Mouse (Mus musculus) midbrain, embryonic 16.5 days (tissue): ENCODE data around the gene Nos3. TPM values are rescaled to one million over a fixed set of nuclear protein-coding genes. Genes with fewer than 3 reads are reported as not detected.

Experiments
- ATAC-seq: fragments of 200-750 bp; cut with Nextera tagmentation; 2 replicates; pipeline ENCODE4 v1.8.0; 2017; ENCODE audit warnings: moderate TSS enrichment
- H3K27ac ChIP-seq: fragments of 300-500 bp; sonication (generic); 2 replicates; pipeline ENCODE4 v1.5.1; 2014; ENCODE audit warnings: mild to moderate bottlenecking, low read length, mixed read lengths
- H3K27me3 ChIP-seq: fragments of 300-500 bp; sonication (generic); 2 replicates; pipeline ENCODE4 v1.6.1; 2014; ENCODE audit warnings: low read depth, low read length, mixed read lengths; ENCODE audit not compliant: control insufficient read depth, insufficient read depth
- H3K36me3 ChIP-seq: fragments of 300-500 bp; sonication (generic); 2 replicates; pipeline ENCODE4 v1.6.1; 2014; ENCODE audit warnings: mild to moderate bottlenecking, low read length, moderate library complexity, mixed read lengths; ENCODE audit not compliant: control insufficient read depth, insufficient read depth
- H3K4me1 ChIP-seq: fragments of 300-500 bp; sonication (generic); 2 replicates; pipeline ENCODE4 v1.6.1; 2014; ENCODE audit warnings: mild to moderate bottlenecking, low read length, mixed read lengths; ENCODE audit not compliant: control insufficient read depth, insufficient read depth
- H3K4me2 ChIP-seq: fragments of 300-500 bp; sonication (generic); 2 replicates; pipeline ENCODE4 v1.6.1; 2014; ENCODE audit warnings: mild to moderate bottlenecking, low read length, mixed read lengths
- H3K4me3 ChIP-seq: fragments of 300-500 bp; sonication (generic); 2 replicates; pipeline ENCODE4 v1.5.1; 2014; ENCODE audit warnings: low read depth, mild to moderate bottlenecking, low read length, moderate library complexity, mixed read lengths
- H3K9ac ChIP-seq: fragments of 300-500 bp; sonication (generic); 2 replicates; pipeline ENCODE4 v1.6.1; 2014; ENCODE audit warnings: low read depth, low read length, mixed read lengths
- H3K9me3 ChIP-seq: fragments of 300-500 bp; sonication (generic); replicated peaks from 2 replicates; pipeline ENCODE4 v1.6.1; 2014; ENCODE audit warnings: mild to moderate bottlenecking, low read length, mixed read lengths; ENCODE audit not compliant: control insufficient read depth, poor library complexity, severe bottlenecking
- WGBS: fragments of 180-500 bp; shearing (Covaris S2); extraction: QIAGEN DNeasy Blood & Tissue Kit; methylation state at CpG from one replicate; pipeline ENCODE4 v1.1.7; 2014; 5-methylcytosine and 5-hydroxymethylcytosine counted together
- polyA plus RNA-seq: library from polyadenylated mRNA; unstranded; fragments of >200 nt; fragmentation: Nextera tagmentation; extraction: Ambion mirVana; gene quantifications from 2 replicates; pipeline ENCODE4 v1.2.1, GENCODE M21; 2015

The Nos3 gene
- polyA plus RNA-seq, 1 experiment from 2014 or later = 8.8 TPM

DNA sequence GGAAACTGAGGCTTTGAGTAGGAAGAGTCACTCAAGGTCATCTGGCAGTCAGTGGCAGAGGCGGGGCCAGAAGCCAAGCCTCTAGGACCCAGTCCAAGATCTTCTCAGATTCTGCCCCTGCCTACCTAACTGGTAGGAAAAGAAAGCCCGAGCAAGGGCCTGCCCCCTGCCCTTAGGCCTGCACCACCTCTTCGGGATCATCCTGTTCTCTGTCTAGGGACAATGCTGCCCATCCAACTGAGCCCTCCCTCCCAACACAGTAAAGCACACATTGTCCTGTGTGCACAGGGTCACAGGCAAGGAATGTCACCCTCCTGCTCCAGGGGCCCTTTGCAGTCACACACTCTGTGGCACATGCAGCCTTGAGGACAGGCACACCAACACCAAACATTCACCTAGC, 14.5 kb upstream of the Nos3 start:
- WGBS = 44% methylated on average over 3 of the region's 3 CpGs
- peaks cover 51% of the 10 kb centered on the region for H3K4me1 ChIP-seq
- H3K27me3 ChIP-seq = no peaks in the 10 kb centered on the region
- peak overlapping the region; percentile 78 for H3K4me2 ChIP-seq
- peak overlapping the region; percentile 80 for H3K4me3 ChIP-seq
- no peak for ATAC-seq
- H3K36me3 ChIP-seq = no peaks in the 10 kb centered on the region
- H3K9me3 ChIP-seq = no peaks in the 10 kb centered on the region
- H3K27ac ChIP-seq = no peak overlapping the region
- peak overlapping the region; percentile 85 for H3K9ac ChIP-seq

DNA sequence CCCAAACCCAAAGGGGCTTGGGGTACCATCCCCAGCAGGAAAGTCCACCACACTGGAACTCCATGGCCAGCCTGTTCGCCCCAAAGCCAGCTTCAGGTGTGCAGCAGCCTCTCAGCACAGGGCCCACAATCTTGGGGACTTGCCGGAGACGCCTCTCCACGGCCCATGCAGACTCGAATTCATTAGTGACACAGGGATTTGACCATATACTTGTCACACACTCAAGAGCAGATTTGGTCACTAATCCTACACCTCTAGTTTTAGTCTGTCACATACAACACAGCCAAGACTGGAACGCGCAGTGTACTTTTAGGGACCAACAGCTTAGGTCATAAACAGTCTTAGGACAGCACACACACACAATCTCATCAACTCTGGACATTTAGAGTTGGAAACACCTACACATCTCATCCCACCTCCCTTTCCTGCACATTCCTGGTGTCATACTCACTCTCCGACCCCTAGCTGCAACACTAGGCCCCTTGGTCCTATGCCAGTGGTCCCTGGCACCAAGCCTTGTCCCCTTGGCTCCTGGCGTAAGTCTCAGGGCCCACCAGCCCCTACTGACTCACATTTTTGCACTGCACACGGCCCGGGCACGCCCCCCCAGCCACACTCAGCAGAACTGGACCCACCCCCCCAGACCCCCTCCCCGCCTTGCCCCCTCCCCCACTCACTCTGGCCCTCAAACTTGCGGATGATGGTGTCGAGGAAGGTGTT, 13.9 kb upstream of the Nos3 start:
- Histone ChIP-seq H3K4me1 (peaks cover 47% of the 10 kb centered on the region), H3K4me2 (peak overlapping the region; percentile 78), H3K9me3 (no peaks in the 10 kb centered on the region), H3K36me3 (no peaks in the 10 kb centered on the region), H3K9ac (peak overlapping the region; percentile 85), H3K27ac (peak overlapping the region; percentile 93), H3K4me3 (peak overlapping the region; percentile 80), H3K27me3 (no peaks in the 10 kb centered on the region)
- WGBS = 29% methylated on average over 12 of the region's 15 CpGs
- ATAC-seq = no peak

DNA sequence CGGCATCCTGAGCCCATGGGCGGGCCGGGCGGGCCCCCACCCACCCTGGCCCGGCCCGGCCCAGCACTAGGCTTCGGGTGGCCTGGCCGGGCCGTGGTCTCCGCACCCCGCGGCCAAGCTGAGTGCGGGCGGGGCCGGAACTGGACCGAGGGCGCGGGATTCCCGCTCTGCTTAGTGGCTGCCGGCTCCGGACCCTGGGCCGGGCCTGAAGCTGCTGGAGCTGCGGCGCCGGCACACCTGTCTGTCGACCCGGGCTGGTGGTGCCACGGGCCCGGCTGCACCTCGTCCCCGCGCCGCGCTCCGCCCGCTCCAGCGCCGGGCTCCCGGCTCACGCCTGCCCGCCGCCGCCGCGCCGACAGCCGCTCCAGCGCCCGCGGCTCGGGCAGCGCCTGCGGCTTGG, 13.3 kb upstream of the Nos3 start, which contains the start of gene Kcnh2:
TSS of gene Kcnh2 (minus strand) at position 327 of the 400 bp plus-strand sequence.
- Histone ChIP-seq H3K4me1 (peaks cover 47% of the 10 kb centered on the region), H3K4me3 (peak within 1 kb of the TSS; percentile 80), H3K9me3 (no peaks in the 10 kb centered on the region), H3K27ac (peak within 1 kb of the TSS; percentile 93), H3K27me3 (no peaks in the 10 kb centered on the region), H3K4me2 (peak within 1 kb of the TSS; percentile 78), H3K36me3 (no peaks in the 10 kb centered on the region), H3K9ac (peak within 1 kb of the TSS; percentile 85)
- peak; percentile 55 for ATAC-seq
- WGBS = 0% methylated on average over 44 of the region's 53 CpGs

DNA sequence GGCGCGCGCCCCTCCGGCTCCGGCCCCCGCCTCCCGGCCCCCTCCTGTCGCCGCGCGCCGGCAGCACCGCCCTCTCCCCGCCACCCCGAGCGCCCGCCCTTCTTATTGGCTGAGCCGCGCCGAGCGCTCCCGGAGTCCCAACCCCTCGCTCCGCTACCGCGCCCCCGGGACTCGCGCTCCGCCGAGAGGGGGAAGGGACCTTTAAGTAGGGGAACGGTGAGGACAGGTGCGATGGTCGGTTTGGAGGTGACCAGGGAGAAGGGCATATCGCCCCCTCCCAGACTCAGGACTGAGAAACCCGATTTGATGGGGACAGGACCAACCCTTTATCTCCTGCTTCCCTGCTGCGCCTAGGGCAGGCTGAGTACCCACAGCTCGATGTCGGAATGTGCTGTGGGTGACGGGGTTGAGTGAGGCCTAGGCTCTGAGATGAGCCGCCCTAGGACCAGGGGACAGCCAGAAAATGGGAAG, 12.9 kb upstream of the Nos3 start:
- H3K9ac ChIP-seq = peak overlapping the region; percentile 85
- peak overlapping the region; percentile 78 for H3K4me2 ChIP-seq
- ATAC-seq = peak; percentile 87
- H3K27ac ChIP-seq = peak overlapping the region; percentile 93
- no peaks in the 10 kb centered on the region for H3K9me3 ChIP-seq
- WGBS = 0% methylated on average over 26 of the region's 41 CpGs
- H3K27me3 ChIP-seq = no peaks in the 10 kb centered on the region
- peaks cover 47% of the 10 kb centered on the region for H3K4me1 ChIP-seq
- peak overlapping the region; percentile 80 for H3K4me3 ChIP-seq
- H3K36me3 ChIP-seq = no peaks in the 10 kb centered on the region

DNA sequence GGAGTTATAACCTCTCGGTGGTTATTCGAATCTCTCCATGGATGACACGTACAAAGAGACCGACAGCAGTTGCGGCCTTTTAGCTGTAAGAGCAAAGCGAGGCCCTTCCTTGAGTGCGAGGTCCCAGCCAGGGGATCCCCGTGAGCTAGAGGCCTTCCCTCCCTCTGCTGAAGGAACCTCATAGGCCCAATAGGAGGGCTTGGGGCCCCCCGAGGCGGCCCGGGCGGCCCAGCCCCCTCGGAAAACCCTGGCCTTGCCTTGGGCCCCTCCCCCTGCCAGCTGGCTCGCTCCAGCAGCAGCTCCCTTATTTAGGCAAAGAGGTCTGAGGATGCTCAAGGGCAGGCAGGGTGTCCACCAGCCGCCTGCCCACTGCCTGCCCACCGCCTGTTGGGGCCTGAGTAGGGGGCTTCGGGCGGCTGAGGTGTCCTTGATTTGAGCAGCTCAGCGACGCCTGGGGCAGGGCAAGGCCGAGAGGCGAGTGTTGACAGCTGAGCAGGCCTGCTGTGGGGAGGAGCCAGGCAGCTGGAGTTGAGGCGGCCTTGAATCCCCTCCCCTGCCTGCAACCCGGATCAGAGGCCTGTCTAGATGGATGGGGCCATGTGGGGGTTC, 12.3 kb upstream of the Nos3 start:
- H3K9me3 ChIP-seq = no peaks in the 10 kb centered on the region
- peak overlapping the region; percentile 78 for H3K4me2 ChIP-seq
- ATAC-seq = peak; percentile 30
- WGBS = under 1% methylated on average over 24 of the region's 24 CpGs
- H3K4me3 ChIP-seq = peak overlapping the region; percentile 80
- H3K27ac ChIP-seq = peak overlapping the region; percentile 93
- H3K27me3 ChIP-seq = no peaks in the 10 kb centered on the region
- H3K9ac ChIP-seq = peak overlapping the region; percentile 85
- H3K4me1 ChIP-seq = peaks cover 47% of the 10 kb centered on the region
- no peaks in the 10 kb centered on the region for H3K36me3 ChIP-seq

DNA sequence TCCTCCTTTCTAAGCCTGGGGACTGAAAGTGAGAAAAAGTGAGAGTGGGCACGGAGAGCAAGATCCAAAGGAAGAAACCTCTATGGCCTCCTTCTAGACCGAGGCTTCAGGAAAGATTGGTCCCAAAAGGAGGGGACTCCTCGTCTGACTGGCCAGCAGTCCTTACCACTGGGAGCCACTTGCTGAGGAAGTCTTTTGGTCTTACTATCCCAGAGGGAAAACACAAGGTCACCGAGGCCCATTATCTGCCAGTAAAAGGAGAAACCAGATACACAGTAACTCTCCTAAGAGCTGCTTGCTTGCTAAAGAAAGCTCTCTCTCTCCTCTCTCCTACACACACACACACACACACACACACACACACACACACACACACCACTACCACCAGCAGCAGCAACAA, 11.3 kb upstream of the Nos3 start:
- no peaks in the 10 kb centered on the region for H3K36me3 ChIP-seq

DNA sequence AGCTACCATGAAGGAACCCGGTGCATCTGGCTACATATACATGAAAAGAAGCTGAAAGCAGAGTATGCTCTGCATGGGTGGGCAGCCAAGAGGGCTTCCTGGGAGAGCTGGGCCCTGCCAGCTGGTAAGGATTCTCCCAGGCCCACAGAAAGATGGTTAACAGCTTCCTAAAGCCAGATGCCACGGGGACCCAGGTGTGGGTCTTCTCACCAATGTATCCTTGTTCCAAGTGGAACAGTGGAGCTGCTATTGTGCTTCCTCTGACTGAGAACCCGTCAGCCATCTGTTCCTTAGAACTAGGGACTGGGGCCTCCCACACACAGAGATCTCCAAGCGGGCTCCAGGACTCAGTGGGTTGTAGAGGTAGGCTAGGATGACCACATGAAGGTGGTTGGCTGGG, 7.8 kb upstream of the Nos3 start:
- no peaks in the 10 kb centered on the region for H3K9me3 ChIP-seq
- H3K27me3 ChIP-seq = no peaks in the 10 kb centered on the region
- 54% methylated on average over 4 of the region's 4 CpGs for WGBS
- no peak for ATAC-seq
- no peak overlapping the region for H3K27ac ChIP-seq
- H3K36me3 ChIP-seq = no peaks in the 10 kb centered on the region
- H3K4me2 ChIP-seq = no peak overlapping the region
- H3K9ac ChIP-seq = no peak overlapping the region
- H3K4me1 ChIP-seq = peaks cover 19% of the 10 kb centered on the region
- H3K4me3 ChIP-seq = no peak overlapping the region

More for the DNA sequence above, 11.3 kb upstream of the Nos3 start:
- no peak overlapping the region for H3K4me2 ChIP-seq
- ATAC-seq = no peak
- H3K9ac ChIP-seq = no peak overlapping the region; the same call in 1 of the 2 replicates
- no peaks in the 10 kb centered on the region for H3K9me3 ChIP-seq
- H3K27ac ChIP-seq = no peak overlapping the region
- no peak overlapping the region for H3K4me3 ChIP-seq
- H3K4me1 ChIP-seq = peaks cover 40% of the 10 kb centered on the region
- no peaks in the 10 kb centered on the region for H3K27me3 ChIP-seq
- WGBS = 23% methylated on average over 4 of the region's 4 CpGs

DNA sequence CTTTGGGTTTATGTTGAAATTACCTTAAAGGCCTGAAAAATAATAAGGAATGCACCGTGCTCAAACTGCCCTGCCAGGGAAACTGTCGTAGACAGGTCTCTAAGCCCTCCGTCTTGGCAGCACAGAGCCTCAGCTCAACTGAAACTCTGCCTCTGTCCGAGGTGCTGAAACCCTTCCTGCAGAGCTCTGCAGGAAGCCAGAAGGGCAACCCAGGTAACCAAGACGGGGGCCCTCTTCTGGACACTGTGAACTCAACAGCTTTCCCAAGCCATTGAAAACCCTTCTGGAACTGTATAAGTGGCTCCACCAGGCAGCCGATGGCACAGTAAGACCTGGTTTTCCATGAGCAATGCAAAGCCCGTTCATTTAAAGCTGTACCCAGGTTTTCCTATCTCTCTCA, 7.1 kb upstream of the Nos3 start:
- H3K9ac ChIP-seq = no peak overlapping the region
- no peaks in the 10 kb centered on the region for H3K9me3 ChIP-seq
- no peaks in the 10 kb centered on the region for H3K27me3 ChIP-seq
- H3K4me3 ChIP-seq = no peak overlapping the region
- 18% methylated on average over 7 of the region's 7 CpGs for WGBS
- no peak overlapping the region for H3K4me2 ChIP-seq
- peaks cover 13% of the 10 kb centered on the region for H3K4me1 ChIP-seq
- no peak for ATAC-seq
- no peaks in the 10 kb centered on the region for H3K36me3 ChIP-seq
- no peak overlapping the region for H3K27ac ChIP-seq
